Mouse (Mus musculus): ENCODE measurements around the gene Lrrfip1.

Gene Lrrfip1

GRCm38 (mm10) chr1:91055744-91056143 is 57.2 kb downstream of the Lrrfip1 start:
- 49% methylated on average over 9 of the region's 9 CpGs for WGBS

- 83% methylated on average over 8 of the region's 8 CpGs for WGBS
Measured at GRCm38 (mm10) chr1:91056416-91056815, 57.9 kb downstream of the Lrrfip1 start.

GRCm38 (mm10) chr1:91057311-91058245 is 59.0 kb downstream of the Lrrfip1 start:
- 62% methylated on average over 18 of the region's 18 CpGs for WGBS

- 81% methylated on average over 6 of the region's 6 CpGs for WGBS
Measured at GRCm38 (mm10) chr1:91058251-91058650, 59.7 kb downstream of the Lrrfip1 start.

- 55% methylated on average over 9 of the region's 9 CpGs for whole genome bisulfite sequencing
Measured at GRCm38 (mm10) chr1:91059792-91060604, 61.5 kb downstream of the Lrrfip1 start.

- WGBS, result 50% methylated on average over 4 of the region's 4 CpGs
Measured at GRCm38 (mm10) chr1:91061105-91061504, 62.6 kb downstream of the Lrrfip1 start.

GRCm38 (mm10) chr1:91062363-91062762 is 63.8 kb downstream of the Lrrfip1 start:
- WGBS, result 9% methylated on average over 5 of the region's 5 CpGs

- WGBS, result 86% methylated on average over 2 of the region's 2 CpGs
Measured at GRCm38 (mm10) chr1:91064053-91064452, 65.5 kb downstream of the Lrrfip1 start.

- 37% methylated on average over 11 of the region's 11 CpGs for WGBS
Measured at GRCm38 (mm10) chr1:91064903-91065525, 66.5 kb downstream of the Lrrfip1 start.

GRCm38 (mm10) chr1:91066061-91066460 is 67.5 kb downstream of the Lrrfip1 start:
- 86% methylated on average over 6 of the region's 6 CpGs for WGBS

GRCm38 (mm10) chr1:91066599-91066998 is 68.1 kb downstream of the Lrrfip1 start:
- 87% methylated on average over 2 of the region's 2 CpGs for WGBS

GRCm38 (mm10) chr1:91067716-91068115 is 69.2 kb downstream of the Lrrfip1 start:
- 82% methylated on average over 6 of the region's 6 CpGs for WGBS

GRCm38 (mm10) chr1:91069575-91069974 is 71.0 kb downstream of the Lrrfip1 start:
- 75% methylated on average over 6 of the region's 6 CpGs for WGBS

GRCm38 (mm10) chr1:91070547-91070946 is 72.0 kb downstream of the Lrrfip1 start:
- 94% methylated on average over 8 of the region's 8 CpGs for WGBS

GRCm38 (mm10) chr1:91071671-91072290 is 73.2 kb downstream of the Lrrfip1 start:
- WGBS, result 89% methylated on average over 10 of the region's 10 CpGs

- WGBS, result 85% methylated on average over 8 of the region's 8 CpGs
Measured at GRCm38 (mm10) chr1:91076946-91077345, 78.4 kb downstream of the Lrrfip1 start.

- WGBS, result 86% methylated on average over 9 of the region's 9 CpGs
Measured at GRCm38 (mm10) chr1:91077456-91077855, 78.9 kb downstream of the Lrrfip1 start.

- WGBS, result 83% methylated on average over 8 of the region's 8 CpGs
Measured at GRCm38 (mm10) chr1:91077980-91078379, 79.4 kb downstream of the Lrrfip1 start.

- 85% methylated on average over 10 of the region's 10 CpGs for WGBS
Measured at GRCm38 (mm10) chr1:91079740-91080422, 81.3 kb downstream of the Lrrfip1 start.

GRCm38 (mm10) chr1:91080423-91080749 is 81.8 kb downstream of the Lrrfip1 start:
- 76% methylated on average over 7 of the region's 7 CpGs for WGBS

- WGBS, result 93% methylated on average over 8 of the region's 8 CpGs
Measured at GRCm38 (mm10) chr1:91084374-91084773, 85.8 kb downstream of the Lrrfip1 start.
